Mouse (Mus musculus): ENCODE results near the gene Slc41a2. TPM values are rescaled to one million over a fixed set of nuclear protein-coding genes. Genes with fewer than 3 reads are reported as not detected.

The Slc41a2 gene
- polyA plus RNA-seq, 1 experiment from 2014 or later = 0.81 TPM

Other genes starting within 250 kb of the Slc41a2 start
- gene D10Wsu102e, start 22.3 kb upstream of the Slc41a2 start, polyA plus RNA-seq (2014; fragmentation: Nextera tagmentation; extraction: Ambion mirVana) = 0.89 and 1.00 TPM in 2 replicates
- 2.1 and 2.3 TPM in 2 replicates for gene Aldh1l2, start 196.3 kb upstream of the Slc41a2 start, polyA plus RNA-seq (2014; fragmentation: Nextera tagmentation; extraction: Ambion mirVana)
- 36.2 and 38.1 TPM in 2 replicates for gene Washc4, start 205.9 kb upstream of the Slc41a2 start, polyA plus RNA-seq (2014; fragmentation: Nextera tagmentation; extraction: Ambion mirVana)